Mouse (Mus musculus): ENCODE measurements at regions not wholly inside any gene's neighbourhood (a gene's known extent, or its start where the extent isn't known, plus 50 kb on each side); places are given as distances from the start of the nearest gene placed in this dataset.

GRCm38 (mm10) chr8:53338006-53338405, 173.5 kb upstream of the Aga start:
- no peak for DNase-seq (ENCODE audit: low read depth, low spot score)

GRCm38 (mm10) chr8:53368640-53369039, 142.9 kb upstream of the Aga start:
- DNase-seq (ENCODE audit: low read depth, low spot score): no peak

GRCm38 (mm10) chr8:53373401-53373800, 138.1 kb upstream of the Aga start:
- no peak for DNase-seq (ENCODE audit: low read depth, low spot score)

- no peak for DNase-seq (ENCODE audit: low read depth, low spot score)
Observed at GRCm38 (mm10) chr8:53412101-53412500, 99.4 kb upstream of the Aga start.

- DNase-seq (ENCODE audit: low read depth, low spot score): no peak
Observed at GRCm38 (mm10) chr8:53434184-53434583, 77.3 kb upstream of the Aga start.

- DNase-seq (ENCODE audit: low read depth, low spot score): peak; percentile 72
Observed at GRCm38 (mm10) chr8:53435721-53436120, 75.8 kb upstream of the Aga start.

- DNase-seq (ENCODE audit: low read depth, low spot score): no peak
Observed at GRCm38 (mm10) chr8:53446748-53447355, 64.7 kb upstream of the Aga start.
